Comparison of ENCODE assay signal across 18 mouse cellular contexts in the genomic region with DNA sequence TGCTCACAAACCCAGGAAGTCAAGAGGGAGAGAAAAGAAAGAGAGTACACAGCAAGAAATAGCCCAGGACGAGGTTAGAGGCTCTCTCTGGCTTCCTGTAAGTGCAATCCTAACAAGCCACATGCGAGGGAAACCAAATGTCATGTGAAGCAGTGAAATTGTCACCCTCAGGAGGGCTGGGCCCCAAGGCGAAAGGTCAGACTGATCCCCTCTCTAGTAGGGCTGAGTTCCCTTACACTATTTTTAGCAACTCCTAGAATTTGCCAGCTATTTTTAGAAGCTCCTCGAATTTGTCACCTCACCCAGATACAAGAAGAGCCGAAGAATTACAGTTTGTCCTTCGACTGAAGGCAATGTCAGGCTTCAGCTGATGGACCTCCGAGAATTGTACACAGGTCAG.
A peak's percentile ranks its signal among the peaks of the same experiment; 100 is the strongest.
DNase-seq lines count a peak whose midpoint lies in the region; ATAC-seq and TF ChIP-seq lines count a peak whose summit lies in the region.
"Had no signal": no experiment of that assay in that cellular context is flagged by ENCODE, and none has a peak within 500 bp of the region (broad histone marks: within the 10 kb centered on the region; RNA-seq: fewer than 3 reads in every experiment).

No protein-coding gene starts in this region.

- DNase-seq in gastrocnemius, adult 2 months, result peak; percentile 58
- DNase-seq in gastrocnemius, postnatal 36 days, result no peak
- DNase-seq in lung, postnatal 36 days, result peak; percentile 24
- no peak for DNase-seq in lung, adult 18-20 months
- DNase-seq in layer of hippocampus, adult 9-10 months (ENCODE audit: low spot score), result no peak
- no peak for DNase-seq in liver, embryonic 11.5 days (ENCODE audit: low spot score)
- DNase-seq in hindbrain, embryonic 11.5 days (ENCODE audit: low spot score), result no peak
- DNase-seq: adrenal gland, adult 2 months; cerebellum, adult 9-10 months; right cerebral cortex, postnatal 4 days had no signal

- peak; percentile 41 for ATAC-seq in heart, embryonic 16.5 days (replicated peaks; ENCODE audit: extremely low read depth, insufficient read depth, low FRiP score)
- ATAC-seq in liver, embryonic 11.5 days (replicated peaks; ENCODE audit: low FRiP score), result no peak
- no peak for ATAC-seq in hindbrain, embryonic 11.5 days (ENCODE audit: low FRiP score)
- ATAC-seq: forebrain, embryonic 13.5 days; intestine, embryonic 15.5 days; lung, postnatal 0 days had no signal

- TF ChIP-seq CTCF in gastrocnemius, adult 2 months (IDR thresholded peaks at IDR 0.05), result no peak

- H3K4me3 ChIP-seq in gastrocnemius, adult 2 months, result no peak overlapping the region
- H3K4me3 ChIP-seq in heart, embryonic 16.5 days (ENCODE audit: low read length), result no peak overlapping the region
- H3K4me3 ChIP-seq in liver, embryonic 11.5 days (ENCODE audit: low read depth, low read length), result no peak overlapping the region
- H3K4me3 ChIP-seq in hindbrain, embryonic 11.5 days (ENCODE audit: low read depth, low read length), result no peak overlapping the region
- H3K4me3 ChIP-seq: forebrain, embryonic 13.5 days; intestine, embryonic 15.5 days; kidney, embryonic 15.5 days; liver, embryonic 15.5 days had no signal

- intact Hi-C loops in gastrocnemius, adult 2 months (cut with DNase I), result no loop called here
- intact Hi-C loops in gastrocnemius, postnatal 36 days (cut with DNase I), result no loop called here

- no peaks in the 10 kb centered on the region for H3K9me3 ChIP-seq in heart, embryonic 16.5 days (replicated peaks; ENCODE audit: control insufficient read depth, low read length)
- no peaks in the 10 kb centered on the region for H3K9me3 ChIP-seq in liver, embryonic 11.5 days (ENCODE audit: control insufficient read depth, low read length)
- no peaks in the 10 kb centered on the region for H3K9me3 ChIP-seq in hindbrain, embryonic 11.5 days (ENCODE audit: control insufficient read depth, low read length)
- H3K9me3 ChIP-seq: forebrain, embryonic 13.5 days; intestine, embryonic 15.5 days; kidney, embryonic 15.5 days; liver, embryonic 15.5 days had no signal

- peaks cover 20% of the 10 kb centered on the region for H3K4me1 ChIP-seq in heart, embryonic 16.5 days (ENCODE audit: control insufficient read depth, insufficient read depth, low read length)
- no peaks in the 10 kb centered on the region for H3K4me1 ChIP-seq in liver, embryonic 11.5 days (replicated peaks; ENCODE audit: control insufficient read depth, insufficient read depth, low read length)
- no peaks in the 10 kb centered on the region for H3K4me1 ChIP-seq in hindbrain, embryonic 11.5 days (replicated peaks; ENCODE audit: control insufficient read depth, insufficient read depth, low read length)
- H3K4me1 ChIP-seq: intestine, embryonic 15.5 days; kidney, embryonic 15.5 days; liver, embryonic 15.5 days had no signal

- H3K27me3 ChIP-seq in heart, embryonic 16.5 days (ENCODE audit: control insufficient read depth, insufficient read depth, low read length), result no peaks in the 10 kb centered on the region
- no peaks in the 10 kb centered on the region for H3K27me3 ChIP-seq in liver, embryonic 11.5 days (replicated peaks; ENCODE audit: control insufficient read depth, insufficient read depth, low read length)
- no peaks in the 10 kb centered on the region for H3K27me3 ChIP-seq in hindbrain, embryonic 11.5 days (ENCODE audit: control insufficient read depth, insufficient read depth, low read length)
- H3K27me3 ChIP-seq: forebrain, embryonic 13.5 days; intestine, embryonic 15.5 days; liver, embryonic 15.5 days had no signal

- peak overlapping the region; percentile 77 for H3K27ac ChIP-seq in gastrocnemius, adult 2 months
- 0 out of 2 replicates have a peak overlapping the region, but pooled peaks have one; percentile 14 for H3K27ac ChIP-seq in heart, embryonic 16.5 days (ENCODE audit: low read length)
- no peak overlapping the region for H3K27ac ChIP-seq in liver, embryonic 11.5 days (ENCODE audit: low read depth, low read length)
- H3K27ac ChIP-seq in hindbrain, embryonic 11.5 days (ENCODE audit: low read depth, low read length), result no peak overlapping the region
- H3K27ac ChIP-seq: forebrain, embryonic 13.5 days; hindbrain, embryonic 14.5 days; intestine, embryonic 15.5 days; kidney, embryonic 15.5 days; liver, embryonic 15.5 days; stomach, postnatal 0 days had no signal

- no peak overlapping the region for H3K9ac ChIP-seq in heart, embryonic 16.5 days (ENCODE audit: low read length)
- no peak overlapping the region for H3K9ac ChIP-seq in liver, embryonic 11.5 days (ENCODE audit: low read depth, low read length)
- H3K9ac ChIP-seq in hindbrain, embryonic 11.5 days (ENCODE audit: low read depth, low read length), result no peak overlapping the region
- H3K9ac ChIP-seq: forebrain, embryonic 13.5 days; hindbrain, embryonic 14.5 days; intestine, embryonic 15.5 days; kidney, embryonic 15.5 days; liver, embryonic 15.5 days had no signal

- 28% methylated on average over 7 of the region's 7 CpGs for WGBS in heart, embryonic 16.5 days
- 59% methylated on average over 7 of the region's 7 CpGs for whole genome bisulfite sequencing in liver, embryonic 11.5 days
- 75% methylated on average over 7 of the region's 7 CpGs for WGBS in hindbrain, embryonic 11.5 days

- no peaks in the 10 kb centered on the region for H3K36me3 ChIP-seq in heart, embryonic 16.5 days (ENCODE audit: control insufficient read depth, insufficient read depth)
- H3K36me3 ChIP-seq in liver, embryonic 11.5 days (ENCODE audit: control insufficient read depth, insufficient read depth, low read length), result no peaks in the 10 kb centered on the region
- no peaks in the 10 kb centered on the region for H3K36me3 ChIP-seq in hindbrain, embryonic 11.5 days (ENCODE audit: control insufficient read depth, insufficient read depth, low read length)
- H3K36me3 ChIP-seq: intestine, embryonic 15.5 days; kidney, embryonic 15.5 days; liver, embryonic 15.5 days had no signal

- H3K4me2 ChIP-seq in heart, embryonic 16.5 days (ENCODE audit: low read depth, low read length), result no peak overlapping the region
- no peak overlapping the region for H3K4me2 ChIP-seq in liver, embryonic 11.5 days
- H3K4me2 ChIP-seq in hindbrain, embryonic 11.5 days (replicated peaks; ENCODE audit: low read depth, low read length), result no peak overlapping the region
- H3K4me2 ChIP-seq: forebrain, embryonic 13.5 days; hindbrain, embryonic 14.5 days; intestine, embryonic 15.5 days; kidney, embryonic 15.5 days; liver, embryonic 15.5 days had no signal

Comparison
In these comparisons a context has a peak if more than half of its experiments do, and no peak if none do; other contexts are left out.
1. DNase-seq: peak in gastrocnemius, adult 2 months (single experiment) and lung, postnatal 36 days (single experiment); none in gastrocnemius, postnatal 36 days (0 of 2), lung, adult 18-20 months (0 of 2), layer of hippocampus, adult 9-10 months (single experiment), liver, embryonic 11.5 days (single experiment) and hindbrain, embryonic 11.5 days (single experiment).
2. H3K27ac ChIP-seq: peak in gastrocnemius, adult 2 months (single experiment) and heart, embryonic 16.5 days (single experiment); none in liver, embryonic 11.5 days (single experiment) and hindbrain, embryonic 11.5 days (single experiment).